Mouse (Mus musculus): Measurements from ENCODE around the gene Cuta. TPM values are rescaled to one million over a fixed set of nuclear protein-coding genes. Genes with fewer than 3 reads are reported as not detected.

Cuta gene
- polyA plus RNA-seq (2012; rRNA removed): 111 and 114 TPM in 2 replicates

DNA sequence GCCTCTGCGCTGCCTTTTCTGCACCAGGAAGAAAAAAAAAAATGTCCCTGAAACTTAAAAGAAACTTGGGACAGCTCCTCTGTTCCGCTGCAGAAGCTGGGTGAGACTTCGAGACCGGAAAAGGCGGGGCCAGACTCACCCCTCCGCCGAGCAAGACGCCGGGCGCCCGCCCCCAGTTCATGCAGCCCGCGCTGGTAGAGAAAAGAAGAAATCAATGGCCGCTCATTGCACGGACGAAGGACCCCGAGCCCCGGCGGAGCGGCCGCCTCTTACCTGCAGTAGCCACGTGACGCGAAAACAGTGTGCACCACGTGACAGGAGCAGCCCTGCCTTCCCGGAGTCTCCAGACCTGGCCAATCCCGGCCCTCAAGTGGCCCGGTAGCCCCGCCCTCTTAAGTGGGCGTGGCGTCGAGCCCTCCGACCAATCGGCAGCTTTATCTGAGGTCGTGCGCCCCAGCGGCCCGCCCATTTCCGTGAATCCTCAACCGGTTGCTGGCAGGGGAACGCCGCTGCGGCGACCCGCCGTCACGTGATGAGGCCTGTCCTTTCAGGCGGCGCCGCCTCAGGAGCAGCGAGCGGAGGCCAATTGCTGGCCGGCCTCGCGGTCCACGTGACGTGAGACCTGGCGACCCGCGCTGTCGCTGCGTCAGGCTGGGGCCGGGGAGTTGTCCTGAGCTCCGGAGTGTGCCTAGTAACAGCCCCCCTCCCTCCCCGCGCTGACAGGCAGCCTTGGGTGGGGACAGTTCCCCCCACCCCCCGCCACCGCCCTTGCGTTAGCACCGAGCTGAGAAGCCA is at the start of gene Cuta:
Gene Cuta (minus strand): TSS at position 392 of the 795 bp plus-strand sequence.

DNA sequence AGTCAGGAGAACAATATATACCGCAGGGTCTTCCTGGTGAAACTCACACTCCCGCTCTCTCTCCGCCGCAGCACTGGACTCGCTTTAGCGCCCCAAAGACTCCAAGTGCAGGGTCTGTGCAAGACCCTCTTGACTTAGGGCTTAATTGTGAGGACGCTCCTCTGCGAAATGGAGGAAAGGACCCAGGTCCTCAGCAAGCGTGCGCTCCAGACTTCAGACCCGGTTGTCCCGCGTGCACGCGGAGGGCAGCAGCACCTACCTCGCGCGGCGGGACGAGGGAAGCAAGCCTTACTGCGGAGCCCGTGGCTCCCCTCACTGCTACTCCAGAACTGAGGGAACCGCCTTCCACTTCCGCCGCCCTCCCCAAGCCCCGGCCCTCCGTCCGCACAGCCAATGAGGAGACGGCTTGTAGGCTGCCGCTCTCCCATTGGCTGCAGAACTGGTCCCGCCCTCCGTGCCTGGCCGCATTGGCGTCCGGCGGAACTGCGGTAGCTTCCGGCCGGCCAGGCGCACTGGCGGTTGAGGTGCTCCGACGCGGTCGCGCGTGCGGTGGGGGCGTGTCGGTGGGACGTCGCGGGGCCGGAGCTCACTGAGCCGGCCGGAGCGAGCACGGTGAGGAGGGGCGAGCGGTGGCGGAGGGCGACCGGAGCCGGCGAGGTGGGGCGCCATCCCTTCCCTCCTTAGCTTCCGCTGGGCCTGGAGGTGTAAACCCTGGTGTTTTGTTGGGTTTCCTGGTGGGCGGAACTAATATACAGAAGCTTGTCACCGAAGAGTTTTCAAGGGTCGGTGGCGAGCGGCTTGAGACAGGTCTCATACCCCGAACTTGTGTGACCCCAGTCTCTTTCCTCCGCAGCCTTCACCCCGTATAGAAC is 33.6 kb upstream of the Cuta start, which contains the start of gene Zbtb9:
Gene Zbtb9 (plus strand): TSS at position 465 of the 872 bp plus-strand sequence.

DNA sequence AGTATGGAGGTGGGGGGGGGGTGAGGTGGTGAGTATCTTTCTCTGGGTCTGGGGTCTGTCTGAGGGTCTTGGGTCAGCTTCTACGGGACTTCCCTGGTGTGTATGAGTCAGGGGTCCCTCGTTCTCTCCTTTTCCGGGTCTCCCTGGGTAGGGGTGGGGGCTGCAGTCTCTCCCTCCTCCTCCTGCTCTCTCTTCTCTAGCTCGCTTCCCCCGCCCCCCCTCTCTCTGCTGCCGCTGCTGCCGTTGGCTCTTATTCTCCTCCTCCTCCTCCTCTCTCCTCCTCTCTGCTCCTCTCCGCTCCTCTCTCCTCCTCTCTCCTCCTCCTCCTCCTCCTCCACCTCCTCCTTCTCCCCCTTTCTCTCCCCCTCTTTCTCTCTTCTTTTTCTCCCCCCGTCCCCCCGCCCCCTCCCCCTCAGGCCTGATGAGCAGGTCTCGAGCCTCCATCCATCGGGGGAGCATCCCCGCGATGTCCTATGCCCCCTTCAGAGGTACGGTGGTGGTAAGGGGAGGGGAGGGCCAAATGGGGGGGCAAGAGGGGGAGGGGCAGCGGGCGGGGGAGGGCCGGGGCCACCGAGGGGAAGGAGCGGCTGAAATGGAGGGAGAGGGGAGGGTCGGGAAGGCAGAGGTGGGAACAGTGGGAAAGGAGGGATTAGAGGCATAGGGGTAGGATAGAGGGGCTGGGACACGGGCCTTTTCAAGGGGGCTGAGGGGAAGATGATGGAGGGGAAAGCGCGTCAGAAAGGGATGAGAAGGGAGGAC is 1.8 kb upstream of the Cuta start, which contains the start of gene Syngap1:
Gene Syngap1 (plus strand): TSS at position 223 of the 759 bp plus-strand sequence.

DNA sequence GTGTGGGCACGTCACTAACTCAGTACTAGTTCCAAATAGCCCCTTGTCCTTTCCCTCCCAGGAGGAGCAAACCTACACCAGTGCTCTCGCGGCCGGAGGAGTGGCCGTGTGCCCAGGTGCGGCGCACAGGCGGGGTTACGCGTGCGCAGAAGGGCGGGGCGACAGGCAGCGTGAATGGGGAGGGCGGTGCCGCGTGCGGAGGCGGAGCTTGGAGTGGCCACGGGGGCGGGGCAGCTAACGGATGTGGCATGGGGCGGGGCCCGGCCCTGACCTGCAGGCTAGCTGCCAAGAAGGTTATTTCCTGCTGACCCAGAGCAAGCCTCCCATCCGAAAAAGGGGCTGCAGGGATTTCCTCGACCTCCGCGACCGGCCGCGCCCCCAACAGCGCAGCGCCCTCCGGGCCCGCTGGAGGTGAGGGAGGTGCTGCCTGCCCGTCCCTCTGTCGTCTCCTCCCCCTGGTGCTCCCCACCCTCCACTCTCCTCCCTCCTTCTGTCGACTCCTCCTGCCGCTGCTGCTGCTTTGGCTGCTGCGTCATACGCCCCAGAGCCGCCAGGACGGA is 6.5 kb downstream of the Cuta start, which contains the start of gene Phf1:
Gene Phf1 (plus strand): TSS at position 214 of the 560 bp plus-strand sequence.

DNA sequence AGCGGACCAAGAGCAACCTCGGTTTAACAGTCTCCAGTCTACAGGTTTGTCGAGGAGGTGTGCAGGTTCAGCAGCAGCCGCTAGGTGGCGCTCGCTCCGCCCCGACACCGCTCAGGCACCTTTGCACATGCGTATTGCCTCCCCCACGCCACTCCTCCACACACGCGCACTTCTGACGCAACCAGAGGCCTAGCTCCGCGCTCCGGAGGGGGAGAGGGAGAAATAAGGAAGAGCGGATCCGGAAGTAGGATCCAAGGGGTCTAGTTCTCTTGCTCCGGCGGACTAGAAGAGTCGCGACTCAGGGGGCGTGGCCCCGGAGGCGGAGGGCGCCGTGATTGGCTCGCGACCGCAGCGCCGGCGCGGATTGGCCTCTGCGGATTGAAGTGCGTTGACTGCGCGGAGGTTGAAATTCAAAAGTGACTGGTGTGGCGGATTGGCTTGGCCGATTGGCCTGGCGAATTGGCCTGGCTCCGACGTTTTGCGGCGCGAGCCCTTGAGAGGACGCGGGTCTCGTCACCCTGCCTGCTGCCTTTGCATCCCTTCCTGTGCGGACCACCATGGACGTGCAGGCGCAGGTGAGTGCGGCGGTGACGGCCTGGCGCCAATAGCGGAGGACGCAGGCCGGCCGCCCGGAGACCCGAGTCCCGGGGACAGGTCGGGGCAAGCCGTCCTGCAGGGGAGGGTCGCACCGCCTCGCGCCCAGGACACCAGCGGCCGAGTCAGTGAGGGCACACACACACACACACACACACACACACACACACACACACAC is 22.5 kb downstream of the Cuta start, which contains the start of gene Kifc5b:
Gene Kifc5b (plus strand): TSS at position 381 of the 772 bp plus-strand sequence.

Other genes starting within 250 kb of the Cuta start
- gene Crebrf, start 223.9 kb downstream of the Cuta start, polyA plus RNA-seq (2012; rRNA removed): 8.7 and 9.2 TPM in 2 replicates
- gene Bnip1, start 158.5 kb downstream of the Cuta start, polyA plus RNA-seq (2012; rRNA removed): 41.7 and 46.5 TPM in 2 replicates
- 0.08 TPM in 1 of 2 replicates, not detected in the other for gene Nkx2-5, start 94.6 kb downstream of the Cuta start, polyA plus RNA-seq (2012; rRNA removed)
- gene Kifc5b, start 22.5 kb downstream of the Cuta start, polyA plus RNA-seq (2012; rRNA removed): 16.2 and 18.3 TPM in 2 replicates
- 51.7 and 59.2 TPM in 2 replicates for gene Phf1, start 6.5 kb downstream of the Cuta start, polyA plus RNA-seq (2012; rRNA removed)
- gene Syngap1, start 1.7 kb upstream of the Cuta start, polyA plus RNA-seq (2012; rRNA removed): 112 and 113 TPM in 2 replicates
- 22.9 and 25.2 TPM in 2 replicates for gene Zbtb9, start 33.6 kb upstream of the Cuta start, polyA plus RNA-seq (2012; rRNA removed)
- gene Bak1, start 89.4 kb upstream of the Cuta start, polyA plus RNA-seq (2012; rRNA removed): 26.3 and 33.4 TPM in 2 replicates
- gene Itpr3, start 117.7 kb upstream of the Cuta start, polyA plus RNA-seq (2012; rRNA removed): 2.1 and 4.4 TPM in 2 replicates
- 228 and 249 TPM in 2 replicates for gene Uqcc2, start 194.3 kb upstream of the Cuta start, polyA plus RNA-seq (2012; rRNA removed)
- gene Ip6k3, start 228.2 kb upstream of the Cuta start, polyA plus RNA-seq (2012; rRNA removed): 0.18 and 0.21 TPM in 2 replicates

All from central nervous system, embryonic 14 days (tissue).